Mouse (Mus musculus) CH12.LX (cell line): ENCODE data around the gene Fam122a. TPM values are rescaled to one million over a fixed set of nuclear protein-coding genes. Genes with fewer than 3 reads are reported as not detected.

Experiments used
- DNase-seq: peaks from one replicate; pipeline ENCODE4 v3.0.0-alpha.2; 2013; ENCODE audit errors: extremely low read depth
- H3K27ac ChIP-seq: 2 replicates; pipeline ENCODE4 v1.5.1; 2012; ENCODE audit warnings: low read depth, mild to moderate bottlenecking, control low read depth, moderate library complexity; ENCODE audit not compliant: insufficient read depth
- H3K27me3 ChIP-seq: replicated peaks from 2 replicates; pipeline ENCODE3; 2012; ENCODE audit warnings: inconsistent platforms
- H3K36me3 ChIP-seq, 2 experiments: replicated peaks in 1 of 2; 2 replicates each; pipeline versions ENCODE3 to v1.6.1; 2012; ENCODE audit warnings: inconsistent platforms in 1 of 2, low read length in 1 of 2, mild to moderate bottlenecking in 1 of 2, mixed read lengths in 1 of 2, moderate library complexity in 1 of 2; ENCODE audit not compliant: control insufficient read depth in 1 of 2, insufficient read depth in 1 of 2
- H3K4me1 ChIP-seq, 2 experiments: 2 replicates each; pipeline ENCODE4 v1.6.1; 2012; ENCODE audit warnings: inconsistent platforms in 1 of 2, moderate library complexity in 1 of 2; ENCODE audit not compliant: insufficient read depth in 2 of 2, control insufficient read depth in 1 of 2
- H3K4me2 ChIP-seq: 2 replicates; pipeline ENCODE4 v1.6.1; 2012; ENCODE audit warnings: low read depth, mild to moderate bottlenecking, control low read depth; ENCODE audit not compliant: poor library complexity, insufficient read depth, severe bottlenecking
- H3K4me3 ChIP-seq, 3 experiments: fragments of 150-350 bp in 1 of 3; sonication (generic) in 1 of 3; replicated peaks in 1 of 3; 2 replicates each; pipeline versions ENCODE3 to v1.5.1; 2011 to 2012; ENCODE audit warnings: low read depth in 2 of 3, low read length in 2 of 3, mild to moderate bottlenecking in 2 of 3, moderate library complexity in 2 of 3, control low read depth in 1 of 3, improper control_type of control experiment in 1 of 3, inconsistent platforms in 1 of 3, mixed read lengths in 1 of 3; ENCODE audit not compliant: poor library complexity in 1 of 3
- H3K79me2 ChIP-seq: replicated peaks from 2 replicates; pipeline ENCODE4 v1.6.1; 2012; ENCODE audit warnings: mild to moderate bottlenecking, moderate library complexity; ENCODE audit not compliant: control insufficient read depth, poor library complexity, insufficient read depth, severe bottlenecking; ENCODE audit errors: extremely low read depth
- H3K9ac ChIP-seq: 2 replicates; pipeline ENCODE4 v1.6.1; 2012; ENCODE audit warnings: low read depth, mild to moderate bottlenecking, control low read depth, moderate library complexity; ENCODE audit not compliant: insufficient read depth
- H3K9me3 ChIP-seq: replicated peaks from 2 replicates; pipeline ENCODE3; 2012; ENCODE audit warnings: low read length, inconsistent platforms, mixed read lengths
- BHLHE40 ChIP-seq: IDR thresholded peaks from 2 replicates; pipeline ENCODE4 v1.6.1; 2011; ENCODE audit warnings: mild to moderate bottlenecking, low read depth, low read length, improper control_type of control experiment
- EP300 ChIP-seq: IDR thresholded peaks from 2 replicates; pipeline ENCODE4 v1.6.1; 2011; ENCODE audit warnings: low read length, improper control_type of control experiment
- ETS1 ChIP-seq: conservative IDR thresholded peaks from 2 replicates; pipeline ENCODE4 v1.6.1; 2012; ENCODE audit warnings: low read depth, mild to moderate bottlenecking, inconsistent platforms, low read length, improper control_type of control experiment, moderate library complexity
- GABPA ChIP-seq: IDR thresholded peaks from 2 replicates; pipeline ENCODE4 v1.6.1; 2012; ENCODE audit warnings: low read depth, low read length, improper control_type of control experiment, inconsistent platforms; ENCODE audit not compliant: insufficient replicate concordance
- JUND ChIP-seq: conservative IDR thresholded peaks from 2 replicates; pipeline ENCODE4 v1.6.1; 2011; ENCODE audit warnings: low read depth, low read length, improper control_type of control experiment
- MAFK ChIP-seq: IDR thresholded peaks from 2 replicates; pipeline ENCODE4 v1.6.1; 2011; ENCODE audit warnings: low read length, improper control_type of control experiment; ENCODE audit not compliant: insufficient replicate concordance
- MAX ChIP-seq: IDR thresholded peaks from 2 replicates; pipeline ENCODE4 v1.6.1; 2011; ENCODE audit warnings: low read length, improper control_type of control experiment
- MAZ ChIP-seq: IDR thresholded peaks from 2 replicates; pipeline ENCODE4 v1.6.1; 2012; ENCODE audit warnings: low read depth, mild to moderate bottlenecking, inconsistent platforms, low read length, improper control_type of control experiment, moderate library complexity
- MXI1 ChIP-seq: IDR thresholded peaks from 2 replicates; pipeline ENCODE4 v1.6.1; 2011; ENCODE audit warnings: mild to moderate bottlenecking, low read depth, low read length, improper control_type of control experiment
- NELFE ChIP-seq: IDR thresholded peaks from 2 replicates; pipeline ENCODE4 v1.6.1; 2011; ENCODE audit warnings: low read depth, low read length, improper control_type of control experiment
- NRF1 ChIP-seq: IDR thresholded peaks from 2 replicates; pipeline ENCODE4 v1.6.1; 2014; ENCODE audit warnings: low read depth, mild to moderate bottlenecking, inconsistent platforms, low read length, improper control_type of control experiment, moderate library complexity
- POLR2AphosphoS2 ChIP-seq: IDR thresholded peaks from 2 replicates; pipeline ENCODE4 v1.6.1; 2011; ENCODE audit warnings: low read depth, low read length, improper control_type of control experiment
- RAD21 ChIP-seq: IDR thresholded peaks from 2 replicates; pipeline ENCODE4 v1.6.1; 2011; ENCODE audit warnings: low read depth, mild to moderate bottlenecking, low read length, improper control_type of control experiment, moderate library complexity
- RCOR1 ChIP-seq: conservative IDR thresholded peaks from 2 replicates; pipeline ENCODE4 v1.6.1; 2012; ENCODE audit warnings: low read depth, mild to moderate bottlenecking, inconsistent platforms, low read length, improper control_type of control experiment
- TBP ChIP-seq: conservative IDR thresholded peaks from 2 replicates; pipeline ENCODE4 v1.6.1; 2011; ENCODE audit warnings: low read depth, low read length, improper control_type of control experiment
- UBTF ChIP-seq: IDR thresholded peaks from 2 replicates; pipeline ENCODE4 v1.6.1; 2012; ENCODE audit warnings: low read depth, mild to moderate bottlenecking, inconsistent platforms, low read length, improper control_type of control experiment, moderate library complexity
- USF2 ChIP-seq: conservative IDR thresholded peaks from 2 replicates; pipeline ENCODE4 v1.6.1; 2011; ENCODE audit warnings: low read depth, low read length, improper control_type of control experiment
- ZC3H11A ChIP-seq: IDR thresholded peaks from 2 replicates; pipeline ENCODE4 v1.6.1; 2012; ENCODE audit warnings: low read depth, mild to moderate bottlenecking, inconsistent platforms, low read length, improper control_type of control experiment
- ZKSCAN1 ChIP-seq: IDR thresholded peaks from 2 replicates; pipeline ENCODE4 v1.6.1; 2012; ENCODE audit warnings: low read depth, inconsistent platforms, low read length, improper control_type of control experiment, borderline replicate concordance
- ZMIZ1 ChIP-seq: IDR thresholded peaks from 2 replicates; pipeline ENCODE4 v1.6.1; 2012; ENCODE audit warnings: low read depth, mild to moderate bottlenecking, inconsistent platforms, low read length, improper control_type of control experiment
- dilution Hi-C: fragments of 300-500 bp; cut with MboI; formaldehyde crosslinking; loops from 2 replicates; pipeline ENCODE4 v1.14.3; 2020; ENCODE audit warnings: low sequenced_read_pairs; ENCODE audit not compliant: extremely low pct_unique_long_range_greater_than_20kb, extremely low pct_ligation_motif_present
- in situ Hi-C: fragments of 300-500 bp; cut with MboI; formaldehyde crosslinking; loops from 3 replicates; pipeline ENCODE4 v1.14.3; 2019; ENCODE audit warnings: low sequenced_read_pairs, low pct_ligation_motif_present, low pct_unique_long_range_greater_than_20kb, mixed read lengths
- polyA plus RNA-seq: library from polyadenylated mRNA; unstranded; fragments of >175 nt; gene quantifications from 2 replicates; pipeline ENCODE4 v1.2.1, GENCODE M21; 2012; ENCODE audit warnings: low read depth; ENCODE audit not compliant: insufficient read length
- total RNA-seq, 2 experiments: library from RNA; depleted of rRNA; stranded (reverse); fragments of 300-350 nt in 1 of 2; fragments of >200 nt in 1 of 2; gene quantifications; 2 replicates each; pipeline ENCODE4 v1.2.3; 2012 to 2014

The Fam122a gene
- total and polyA plus RNA-seq, 3 experiments, result 2.6 to 34.6 (median 4.5) TPM

GRCm38 (mm10) chr19:24486433-24487296, 9.5 kb upstream of the Fam122a start:
- Histone ChIP-seq H3K79me2 (no peaks in the 10 kb centered on the region), H3K9me3 (no peaks in the 10 kb centered on the region), H3K4me1 (no peaks in the 10 kb centered on the region), H3K9ac (no peak overlapping the region), H3K4me3 (no peak overlapping the region), H3K4me2 (no peak overlapping the region), H3K36me3 (no peaks in the 10 kb centered on the region), H3K27ac (no peak overlapping the region), H3K27me3 (no peaks in the 10 kb centered on the region)
- no peak for DNase-seq
- peak; percentile 77; the same call in 1 of the 2 replicates for TF ChIP-seq ZKSCAN1
- TF ChIP-seq BHLHE40, result no peak
- dilution Hi-C loops (no loop called here), in situ Hi-C loops (no loop called here)

- in situ Hi-C loops (no loop called here), dilution Hi-C loops (no loop called here)
- TF ChIP-seq ZC3H11A (no peak), POLR2AphosphoS2 (no peak), GABPA (no peak), MAZ (no peak), MAFK (no peak), ZKSCAN1 (no peak), UBTF (no peak), ZMIZ1 (no peak), ETS1 (no peak), JUND (no peak), NRF1 (no peak), BHLHE40 (no peak), EP300 (no peak), RCOR1 (no peak), MAX (no peak), RAD21 (no peak), MXI1 (no peak), TBP (no peak), NELFE (no peak), USF2 (no peak)
Observed at GRCm38 (mm10) chr19:24484612-24485194, 7.5 kb upstream of the Fam122a start.

More at GRCm38 (mm10) chr19:24484612-24485194, 7.5 kb upstream of the Fam122a start:
- Histone ChIP-seq H3K9ac (no peak overlapping the region), H3K79me2 (no peaks in the 10 kb centered on the region), H3K4me3 (no peak overlapping the region), H3K27ac (no peak overlapping the region), H3K4me1 (no peaks in the 10 kb centered on the region), H3K27me3 (no peaks in the 10 kb centered on the region), H3K9me3 (no peaks in the 10 kb centered on the region), H3K36me3 (no peaks in the 10 kb centered on the region), H3K4me2 (no peak overlapping the region)
- DNase-seq, result no peak
